ENCODE assay signal across 33 mouse cellular contexts in the genomic region with DNA sequence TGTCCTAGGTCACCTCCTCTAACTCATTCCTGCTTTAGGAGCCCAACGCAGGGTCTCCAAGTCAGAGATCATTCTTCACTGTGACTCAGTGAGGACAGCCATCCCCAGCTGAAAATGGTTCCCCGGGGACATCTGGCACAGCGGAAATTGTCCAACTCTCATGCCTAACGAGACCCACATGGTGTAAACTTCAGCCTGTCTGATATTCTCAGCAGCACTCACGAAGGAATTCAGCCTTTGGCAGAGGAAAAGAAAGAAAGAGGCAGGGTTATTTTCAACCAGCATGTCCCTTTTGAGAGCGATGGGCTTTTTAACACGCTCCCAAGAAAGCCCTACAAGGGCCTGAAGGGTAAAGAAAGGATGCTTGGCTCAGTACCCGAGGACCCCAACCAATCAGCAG. TPM values are rescaled to one million over a fixed set of nuclear protein-coding genes. Genes with fewer than 3 reads are reported as not detected.
DNase-seq lines count a peak whose midpoint lies in the region; ATAC-seq and TF ChIP-seq lines count a peak whose summit lies in the region.
"Had no signal": no experiment of that assay in that cellular context is flagged by ENCODE, and none has a peak within 500 bp of the region (broad histone marks: within the 10 kb centered on the region; RNA-seq: fewer than 3 reads in every experiment).

No protein-coding gene starts in this region.

- WGBS in midbrain, embryonic 11.5 days, result 62% methylated on average over 8 of the region's 8 CpGs
- WGBS in midbrain, embryonic 10.5 days, result 58% methylated on average over 8 of the region's 8 CpGs
- 28% methylated on average over 8 of the region's 8 CpGs for WGBS in limb, embryonic 11.5 days
- WGBS in lung, postnatal 0 days, result 41% methylated on average over 8 of the region's 8 CpGs
- 62% methylated on average over 8 of the region's 8 CpGs for WGBS in neural tube, embryonic 15.5 days

- no peak overlapping the region for H3K4me2 ChIP-seq in midbrain, embryonic 11.5 days
- H3K4me2 ChIP-seq in limb, embryonic 11.5 days (ENCODE audit: low read depth, severe bottlenecking), result no peak overlapping the region
- H3K4me2 ChIP-seq in lung, postnatal 0 days (replicated peaks; ENCODE audit: low read depth, low read length), result no peak overlapping the region
- H3K4me2 ChIP-seq in neural tube, embryonic 15.5 days, result no peak overlapping the region
- H3K4me2 ChIP-seq: embryonic facial prominence, embryonic 13.5 days; forebrain, embryonic 12.5 days; heart, embryonic 11.5 days; hindbrain, embryonic 14.5 days; liver, embryonic 11.5 days; midbrain, embryonic 13.5 days; neural tube, embryonic 13.5 days; stomach, embryonic 15.5 days had no signal

- H3K9ac ChIP-seq in midbrain, embryonic 11.5 days (ENCODE audit: low read length), result no peak overlapping the region
- H3K9ac ChIP-seq in limb, embryonic 11.5 days (ENCODE audit: low read length), result no peak overlapping the region
- H3K9ac ChIP-seq in lung, postnatal 0 days (replicated peaks; ENCODE audit: low read depth), result no peak overlapping the region
- no peak overlapping the region for H3K9ac ChIP-seq in neural tube, embryonic 15.5 days (replicated peaks)
- H3K9ac ChIP-seq: embryonic facial prominence, embryonic 13.5 days; forebrain, embryonic 12.5 days; hindbrain, embryonic 14.5 days; midbrain, embryonic 13.5 days; neural tube, embryonic 13.5 days; stomach, embryonic 15.5 days had no signal

- H3K4me1 ChIP-seq in midbrain, embryonic 11.5 days (ENCODE audit: control insufficient read depth, insufficient read depth, low read length), result peaks cover 9% of the 10 kb centered on the region
- H3K4me1 ChIP-seq in midbrain, embryonic 10.5 days, result peaks cover 20% of the 10 kb centered on the region
- peaks cover 8% of the 10 kb centered on the region for H3K4me1 ChIP-seq in limb, embryonic 11.5 days (ENCODE audit: control insufficient read depth, insufficient read depth, low read length)
- H3K4me1 ChIP-seq in lung, postnatal 0 days (ENCODE audit: insufficient read depth, low read depth, low read length), result peaks cover 5% of the 10 kb centered on the region
- peaks cover 19% of the 10 kb centered on the region for H3K4me1 ChIP-seq in neural tube, embryonic 15.5 days

- TF ChIP-seq EP300 in lung, postnatal 0 days (IDR thresholded peaks at IDR 0.05), result no peak

- no peaks in the 10 kb centered on the region for H3K9me3 ChIP-seq in midbrain, embryonic 11.5 days (ENCODE audit: control insufficient read depth, low read length)
- H3K9me3 ChIP-seq in midbrain, embryonic 10.5 days (replicated peaks), result no peaks in the 10 kb centered on the region
- no peaks in the 10 kb centered on the region for H3K9me3 ChIP-seq in limb, embryonic 11.5 days (ENCODE audit: control insufficient read depth, low read length)
- no peaks in the 10 kb centered on the region for H3K9me3 ChIP-seq in lung, postnatal 0 days (ENCODE audit: low read length)
- no peaks in the 10 kb centered on the region for H3K9me3 ChIP-seq in neural tube, embryonic 15.5 days (replicated peaks)
- H3K9me3 ChIP-seq: embryonic facial prominence, embryonic 13.5 days; forebrain, embryonic 12.5 days; midbrain, embryonic 13.5 days; neural tube, embryonic 13.5 days; stomach, embryonic 15.5 days had no signal

- ATAC-seq in midbrain, embryonic 11.5 days (ENCODE audit: low FRiP score), result no peak
- ATAC-seq in limb, embryonic 11.5 days (ENCODE audit: insufficient number of reproducible peaks, low FRiP score, low TSS enrichment, low read depth), result no peak
- peak; percentile 53 for ATAC-seq in lung, postnatal 0 days
- ATAC-seq in neural tube, embryonic 15.5 days (ENCODE audit: low FRiP score), result no peak
- ATAC-seq: midbrain, embryonic 13.5 days had no signal

- no peak for TF ChIP-seq CTCF in lung, postnatal 0 days (IDR thresholded peaks at IDR 0.05)

- no peak overlapping the region for H3K4me3 ChIP-seq in midbrain, embryonic 11.5 days (ENCODE audit: low read depth, low read length)
- no peak overlapping the region for H3K4me3 ChIP-seq in midbrain, embryonic 10.5 days
- H3K4me3 ChIP-seq in limb, embryonic 11.5 days (ENCODE audit: low read depth, low read length), result no peak overlapping the region
- no peak overlapping the region for H3K4me3 ChIP-seq in lung, postnatal 0 days (ENCODE audit: low read depth, low read length)
- H3K4me3 ChIP-seq in neural tube, embryonic 15.5 days (replicated peaks), result no peak overlapping the region
- H3K4me3 ChIP-seq: embryonic facial prominence, embryonic 13.5 days; forebrain, embryonic 12.5 days; layer of hippocampus, adult 2 months; midbrain, embryonic 13.5 days; neural tube, embryonic 13.5 days; stomach, embryonic 15.5 days had no signal

- H3K36me3 ChIP-seq in midbrain, embryonic 11.5 days (ENCODE audit: control insufficient read depth, insufficient read depth, low read length), result no peaks in the 10 kb centered on the region
- peaks cover 4% of the 10 kb centered on the region for H3K36me3 ChIP-seq in midbrain, embryonic 10.5 days
- H3K36me3 ChIP-seq in limb, embryonic 11.5 days (ENCODE audit: control insufficient read depth, insufficient read depth, low read length), result no peaks in the 10 kb centered on the region
- no peaks in the 10 kb centered on the region for H3K36me3 ChIP-seq in lung, postnatal 0 days (ENCODE audit: insufficient read depth, low read length)
- H3K36me3 ChIP-seq in neural tube, embryonic 15.5 days, result no peaks in the 10 kb centered on the region

- H3K27ac ChIP-seq in midbrain, embryonic 11.5 days (ENCODE audit: low read depth, low read length), result no peak overlapping the region
- H3K27ac ChIP-seq in midbrain, embryonic 10.5 days (replicated peaks), result no peak overlapping the region
- no peak overlapping the region for H3K27ac ChIP-seq in limb, embryonic 11.5 days (replicated peaks; ENCODE audit: low read depth, low read length)
- H3K27ac ChIP-seq in lung, postnatal 0 days (ENCODE audit: low read length), result peak overlapping the region; percentile 49; the same call in 1 of the 2 replicates
- H3K27ac ChIP-seq in neural tube, embryonic 15.5 days (replicated peaks), result no peak overlapping the region
- H3K27ac ChIP-seq: embryonic facial prominence, embryonic 13.5 days; forebrain, embryonic 12.5 days; hindbrain, embryonic 14.5 days; layer of hippocampus, adult 2 months; midbrain, embryonic 13.5 days; neural tube, embryonic 13.5 days; stomach, embryonic 15.5 days had no signal

- H3K27me3 ChIP-seq in midbrain, embryonic 11.5 days (ENCODE audit: control insufficient read depth, insufficient read depth, low read length), result no peaks in the 10 kb centered on the region
- peaks cover 11% of the 10 kb centered on the region for H3K27me3 ChIP-seq in midbrain, embryonic 10.5 days (ENCODE audit: low read depth, poor library complexity, severe bottlenecking)
- no peaks in the 10 kb centered on the region for H3K27me3 ChIP-seq in limb, embryonic 11.5 days (ENCODE audit: control insufficient read depth, insufficient read depth, low read length)
- H3K27me3 ChIP-seq in lung, postnatal 0 days (replicated peaks; ENCODE audit: insufficient read depth, low read length), result no peaks in the 10 kb centered on the region
- H3K27me3 ChIP-seq in neural tube, embryonic 15.5 days (replicated peaks), result peaks cover 29% of the 10 kb centered on the region
- H3K27me3 ChIP-seq: embryonic facial prominence, embryonic 13.5 days; stomach, embryonic 15.5 days had no signal

- DNase-seq in midbrain, embryonic 11.5 days (ENCODE audit: low spot score, missing footprints), result peak; percentile 23
- DNase-seq in midbrain, embryonic 10.5 days (ENCODE audit: low spot score), result no peak
- DNase-seq in limb, embryonic 11.5 days (ENCODE audit: low spot score), result peak; percentile 30
- peak; percentile 80 for DNase-seq in lung, postnatal 0 days (ENCODE audit: low spot score)
- peak; percentile 52 to 75 for DNase-seq in lung, postnatal 4 days
- DNase-seq in gastrocnemius, postnatal 25 days, result no peak
- no peak for DNase-seq in thymus, postnatal 25 days
- DNase-seq: adrenal gland, postnatal 10 days; cerebellum, adult 9-11 months; embryo, embryonic 11 days; gastrocnemius, postnatal 14 days; heart, adult 18-20 months; heart, postnatal 36 days; kidney, adult 11 months; kidney, postnatal 25 days; layer of hippocampus, postnatal 36 days; left cerebral cortex, postnatal 4 days had no signal

RNA-seq across cellular contexts. Expression of gene Mul1, which starts 3.1 kb away (rescaled TPM):
- 17.9 and 18.5 TPM in 2 replicates for polyA plus RNA-seq in midbrain, embryonic 11.5 days (2014; fragmentation: Nextera tagmentation; extraction: Ambion mirVana)
- 19.2 and 22.3 TPM in 2 replicates for polyA plus RNA-seq in midbrain, embryonic 10.5 days (2016; fragmentation: Nextera tagmentation; extraction: Ambion mirVana)
- polyA plus RNA-seq in limb, embryonic 11.5 days (2014; fragmentation: Nextera tagmentation; extraction: Ambion mirVana), result 19.6 and 21.6 TPM in 2 replicates
- polyA plus RNA-seq in lung, postnatal 0 days (2015; fragmentation: Nextera tagmentation; extraction: Ambion mirVana), result 12.3 and 13.1 TPM in 2 replicates
- 10 to 100 TPM; 41.5 to 43.0 TPM for total RNA-seq in gastrocnemius, postnatal 25 days (2021)
- polyA plus RNA-seq in neural tube, embryonic 15.5 days (2015; fragmentation: Nextera tagmentation; extraction: Ambion mirVana), result 20.0 and 21.8 TPM in 2 replicates

RNA-seq across cellular contexts. Expression of gene Camk2n1, which starts 22.8 kb away (rescaled TPM):
- polyA plus RNA-seq in midbrain, embryonic 11.5 days (2014; fragmentation: Nextera tagmentation; extraction: Ambion mirVana), result 6.0 and 6.1 TPM in 2 replicates
- polyA plus RNA-seq in midbrain, embryonic 10.5 days (2016; fragmentation: Nextera tagmentation; extraction: Ambion mirVana), result 3.3 and 3.9 TPM in 2 replicates
- polyA plus RNA-seq in limb, embryonic 11.5 days (2014; fragmentation: Nextera tagmentation; extraction: Ambion mirVana), result 0.99 and 1.0 TPM in 2 replicates
- polyA plus RNA-seq in lung, postnatal 0 days (2015; fragmentation: Nextera tagmentation; extraction: Ambion mirVana), result 10.9 and 12.7 TPM in 2 replicates
- 1 to 10 TPM; 4.2 to 5.5 TPM for total RNA-seq in gastrocnemius, postnatal 25 days (2021)
- polyA plus RNA-seq in neural tube, embryonic 15.5 days (2015; fragmentation: Nextera tagmentation; extraction: Ambion mirVana), result 18.9 and 23.1 TPM in 2 replicates

RNA-seq across cellular contexts. Expression of gene Fam43b, which starts 35.0 kb away (rescaled TPM):
- 0.14 TPM in 1 of 2 replicates, not detected in the other for polyA plus RNA-seq in midbrain, embryonic 11.5 days (2014; fragmentation: Nextera tagmentation; extraction: Ambion mirVana)
- 0.06 TPM in 1 of 2 replicates, not detected in the other for polyA plus RNA-seq in midbrain, embryonic 10.5 days (2016; fragmentation: Nextera tagmentation; extraction: Ambion mirVana)
- not detected in 2 replicates for polyA plus RNA-seq in limb, embryonic 11.5 days (2014; fragmentation: Nextera tagmentation; extraction: Ambion mirVana)
- polyA plus RNA-seq in lung, postnatal 0 days (2015; fragmentation: Nextera tagmentation; extraction: Ambion mirVana), result 0.05 TPM in 1 of 2 replicates, not detected in the other
- total RNA-seq in gastrocnemius, postnatal 25 days (2021), result not detected
- 13.9 and 14.3 TPM in 2 replicates for polyA plus RNA-seq in neural tube, embryonic 15.5 days (2015; fragmentation: Nextera tagmentation; extraction: Ambion mirVana)
- total RNA-seq: CH12.LX; heart, adult 18-20 months; heart, postnatal 36 days; megakaryocyte, adult 5-6 weeks had no signal
- polyA plus RNA-seq: C2C12; kidney, embryonic 14.5 days; liver, embryonic 16.5 days; stomach, embryonic 15.5 days; urinary bladder, adult 2 months had no signal

Comparison
In these comparisons a context has a peak if more than half of its experiments do, and no peak if none do; other contexts are left out.
1. DNase-seq: peak in midbrain, embryonic 11.5 days (single experiment), limb, embryonic 11.5 days (single experiment), lung, postnatal 0 days (single experiment) and lung, postnatal 4 days (2 of 2); none in midbrain, embryonic 10.5 days (single experiment), gastrocnemius, postnatal 25 days (single experiment) and thymus, postnatal 25 days (single experiment).
2. RNA of gene Fam43b, which starts 35.0 kb away (polyA plus RNA-seq): 13.9 to 14.3 TPM in neural tube, embryonic 15.5 days; 0.14 TPM in midbrain, embryonic 11.5 days, not detected in limb, embryonic 11.5 days, 0.06 TPM in midbrain, embryonic 10.5 days and 0.05 TPM in lung, postnatal 0 days; every median in the first group is over 10 times any median in the second.